Mouse (Mus musculus) embryonic facial prominence, embryonic 10.5 days (tissue): Measurements from ENCODE around the gene Vps18. TPM values are rescaled to one million over a fixed set of nuclear protein-coding genes. Genes with fewer than 3 reads are reported as not detected.

Source experiments
- DNase-seq: peaks from one replicate; pipeline ENCODE4 v3.0.0-alpha.2; 2017; ENCODE audit warnings: low spot score
- H3K27ac ChIP-seq: fragments of 300-500 bp; sonication (generic); replicated peaks from 2 replicates; pipeline ENCODE4 v1.5.1; 2016; ENCODE audit warnings: mild to moderate bottlenecking
- H3K27me3 ChIP-seq: fragments of 300-500 bp; sonication (generic); replicated peaks from 2 replicates; pipeline ENCODE4 v1.6.1; 2016; ENCODE audit warnings: low read depth, mild to moderate bottlenecking; ENCODE audit not compliant: poor library complexity, severe bottlenecking
- H3K36me3 ChIP-seq: fragments of 300-500 bp; sonication (generic); replicated peaks from 2 replicates; pipeline ENCODE4 v1.6.1; 2016; ENCODE audit warnings: mild to moderate bottlenecking, moderate library complexity
- H3K4me1 ChIP-seq: fragments of 300-500 bp; sonication (generic); 2 replicates; pipeline ENCODE4 v1.6.1; 2016
- H3K4me3 ChIP-seq: fragments of 300-500 bp; sonication (generic); 2 replicates; pipeline ENCODE4 v1.5.1; 2016; ENCODE audit warnings: mild to moderate bottlenecking, moderate library complexity
- H3K9me3 ChIP-seq: fragments of 300-500 bp; sonication (generic); 2 replicates; pipeline ENCODE4 v1.6.1; 2016; ENCODE audit warnings: mild to moderate bottlenecking
- WGBS: fragments of 180-500 bp; shearing (Covaris S2); methylation state at CpG from one replicate; pipeline ENCODE4 v1.1.7; 2016; 5-methylcytosine and 5-hydroxymethylcytosine counted together
- polyA plus RNA-seq: library from polyadenylated mRNA; unstranded; fragments of >200 nt; fragmentation: Nextera tagmentation; extraction: Ambion mirVana; gene quantifications from 2 replicates; pipeline ENCODE4 v1.2.1, GENCODE M21; 2016

The Vps18 gene
- polyA plus RNA-seq, 1 experiment from 2014 or later, result 23.1 TPM

DNA sequence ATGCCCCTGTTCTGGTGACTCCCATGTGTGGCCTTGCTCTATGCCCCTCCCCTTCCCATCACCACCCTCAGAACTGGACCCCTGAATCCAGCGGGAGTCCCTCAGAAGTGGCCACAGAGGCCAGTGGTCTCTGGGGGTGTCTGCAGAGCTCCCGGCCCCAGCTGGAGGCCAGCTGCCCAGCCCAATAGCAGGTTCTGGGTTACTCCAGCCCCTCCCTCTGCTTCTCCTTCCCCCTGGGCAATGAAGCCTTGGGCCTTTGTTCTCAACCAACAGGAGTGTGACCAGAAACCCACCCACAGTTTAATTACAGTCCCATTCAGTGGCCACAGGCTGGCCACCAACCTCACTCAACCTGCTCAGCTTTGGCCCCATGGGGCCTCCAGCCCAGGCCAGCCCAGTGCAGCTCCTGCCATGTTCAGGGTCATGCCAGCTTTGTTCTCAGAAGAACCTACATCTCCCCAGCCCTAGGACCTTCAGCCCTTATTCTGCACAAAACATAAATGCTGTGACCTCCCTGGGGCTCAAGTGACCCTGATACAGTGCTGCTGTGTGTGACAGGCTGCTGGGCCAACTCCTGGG is 23.9 kb downstream of the Vps18 start:
- peak overlapping the region; percentile 55; the same call in 1 of the 2 replicates for H3K27ac ChIP-seq
- no peak overlapping the region for H3K4me3 ChIP-seq
- H3K27me3 ChIP-seq, result peaks cover 51% of the 10 kb centered on the region
- H3K36me3 ChIP-seq, result no peaks in the 10 kb centered on the region
- no peak for DNase-seq
- peaks cover 48% of the 10 kb centered on the region for H3K4me1 ChIP-seq
- H3K9me3 ChIP-seq, result peaks cover 3% of the 10 kb centered on the region; the same call in 1 of the 2 replicates
- WGBS, result 50% methylated on average over 2 of the region's 2 CpGs

DNA sequence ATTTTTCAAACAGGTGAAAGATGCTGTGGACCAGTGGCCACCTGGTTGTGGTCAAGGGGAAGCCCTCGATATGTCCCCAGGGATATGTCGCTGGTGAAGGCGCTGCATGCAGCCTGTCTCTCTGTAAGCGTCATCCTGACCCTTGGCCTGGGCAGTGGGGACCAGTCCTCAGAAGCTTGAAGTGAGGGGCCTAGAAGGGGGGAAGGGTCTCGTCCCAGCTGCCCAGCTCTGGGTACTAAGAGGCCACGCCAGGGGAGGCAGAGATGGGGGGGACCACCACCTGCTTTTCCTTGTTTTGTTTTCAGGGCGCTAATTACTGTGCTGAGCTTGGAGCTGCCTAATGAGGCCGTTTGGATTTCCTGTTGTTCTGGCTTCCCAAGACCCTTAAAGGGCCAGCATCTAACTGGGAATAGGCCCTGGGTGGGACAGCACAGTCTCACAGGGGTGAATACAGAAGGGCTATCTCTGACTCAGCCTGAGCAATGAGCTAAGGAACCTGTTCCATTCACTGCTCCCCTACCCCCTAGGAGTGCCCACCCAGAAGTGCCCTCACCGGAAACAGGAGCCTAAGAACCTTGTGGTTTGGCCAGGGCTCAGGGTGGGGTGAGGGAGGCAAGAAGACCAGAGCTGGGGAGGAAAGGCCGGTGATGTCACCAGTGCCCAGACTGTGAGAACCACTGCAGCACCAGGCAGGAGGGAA is 25.4 kb downstream of the Vps18 start:
- Histone ChIP-seq H3K27me3 (peaks cover 66% of the 10 kb centered on the region), H3K4me1 (peaks cover 53% of the 10 kb centered on the region), H3K9me3 (peaks cover 3% of the 10 kb centered on the region; the same call in 1 of the 2 replicates), H3K4me3 (no peak overlapping the region; the same call in 1 of the 2 replicates), H3K27ac (0 out of 2 replicates have a peak overlapping the region, but pooled peaks have one; percentile 36), H3K36me3 (no peaks in the 10 kb centered on the region)
- WGBS, result 20% methylated on average over 10 of the region's 10 CpGs
- DNase-seq, result no peak

- Histone ChIP-seq H3K9me3 (peaks cover 3% of the 10 kb centered on the region; the same call in 1 of the 2 replicates), H3K4me3 (no peak overlapping the region), H3K27me3 (peaks cover 75% of the 10 kb centered on the region), H3K27ac (no peak overlapping the region; the same call in 1 of the 2 replicates), H3K36me3 (no peaks in the 10 kb centered on the region), H3K4me1 (peaks cover 53% of the 10 kb centered on the region)
- DNase-seq, result no peak
- 67% methylated on average over 12 of the region's 12 CpGs for WGBS
Measured at GRCm38 (mm10) chr2:119314742-119315310, 26.3 kb downstream of the Vps18 start.

DNA sequence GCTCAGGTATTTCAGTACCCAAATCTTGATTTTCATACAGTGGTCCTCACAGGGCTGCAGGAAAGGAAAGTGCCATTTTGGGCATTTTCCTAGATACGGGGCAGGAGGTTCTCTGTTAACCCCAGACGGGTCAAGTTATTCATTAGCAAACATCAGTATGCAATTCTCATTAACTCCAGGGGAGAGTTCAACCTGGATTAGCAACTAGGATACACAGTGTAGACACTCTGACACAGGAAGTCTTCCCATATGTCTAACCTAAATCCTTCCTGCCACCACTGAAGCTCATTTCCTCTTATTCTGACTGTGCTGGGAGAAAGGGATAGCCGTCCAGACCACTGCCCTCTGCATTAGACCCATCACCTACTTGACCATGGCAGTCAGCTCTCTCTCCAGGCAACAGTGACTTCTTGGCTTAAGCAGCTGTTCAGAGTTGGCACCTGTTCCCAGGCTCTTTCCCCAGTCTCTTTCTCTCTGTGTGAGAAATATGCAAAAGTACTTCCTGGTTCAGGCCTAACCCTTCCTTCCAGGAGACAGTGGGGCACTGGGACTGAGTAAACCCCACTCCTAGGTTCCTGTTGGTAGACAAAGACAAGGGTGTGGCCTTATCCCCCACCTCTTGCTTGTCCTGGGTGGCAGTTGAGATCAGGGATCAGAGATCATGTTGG is 29.6 kb downstream of the Vps18 start:
- peaks cover 95% of the 10 kb centered on the region for H3K27me3 ChIP-seq
- no peak for DNase-seq
- no peak overlapping the region for H3K27ac ChIP-seq
- no peak overlapping the region for H3K4me3 ChIP-seq
- peaks cover 46% of the 10 kb centered on the region for H3K4me1 ChIP-seq
- peaks cover 3% of the 10 kb centered on the region; the same call in 1 of the 2 replicates for H3K9me3 ChIP-seq
- H3K36me3 ChIP-seq, result no peaks in the 10 kb centered on the region
- 67% methylated on average over 3 of the region's 3 CpGs for WGBS

DNA sequence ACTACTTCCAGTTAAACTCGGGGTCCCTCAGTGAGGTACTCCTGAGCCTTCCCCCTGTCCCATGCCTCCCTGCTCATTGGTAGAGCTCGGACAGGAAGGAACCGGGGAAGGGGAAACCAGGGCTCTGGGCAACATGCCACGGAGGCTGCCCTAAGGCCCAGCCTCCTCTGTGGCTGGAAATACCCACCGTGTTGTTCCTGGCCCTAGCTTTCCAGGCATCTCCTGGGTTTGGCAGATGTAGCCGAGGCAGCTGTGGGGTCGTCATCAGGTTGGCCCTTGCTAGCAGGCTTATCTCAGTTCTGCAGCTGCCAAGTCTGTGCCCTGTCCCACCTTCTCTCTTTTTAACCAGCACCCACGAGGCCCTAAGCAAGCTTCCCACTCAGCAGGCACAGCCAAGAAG is 32.0 kb downstream of the Vps18 start:
- 69% methylated on average over 8 of the region's 8 CpGs for WGBS
- Histone ChIP-seq H3K27ac (no peak overlapping the region), H3K36me3 (no peaks in the 10 kb centered on the region), H3K9me3 (peaks cover 3% of the 10 kb centered on the region; the same call in 1 of the 2 replicates), H3K4me1 (peaks cover 48% of the 10 kb centered on the region), H3K27me3 (peaks cover 98% of the 10 kb centered on the region), H3K4me3 (no peak overlapping the region)
- no peak for DNase-seq

- Histone ChIP-seq H3K9me3 (no peaks in the 10 kb centered on the region), H3K27me3 (peaks cover 100% of the 10 kb centered on the region), H3K4me3 (peak overlapping the region; percentile 53), H3K27ac (peak overlapping the region; percentile 71), H3K4me1 (peaks cover 62% of the 10 kb centered on the region), H3K36me3 (no peaks in the 10 kb centered on the region)
- 2% methylated on average over 48 of the region's 48 CpGs for WGBS
- DNase-seq, result peak; percentile 68
Measured at GRCm38 (mm10) chr2:119321771-119322586, 33.4 kb downstream of the Vps18 start.

GRCm38 (mm10) chr2:119322587-119323300 is 34.2 kb downstream of the Vps18 start:
- Histone ChIP-seq H3K36me3 (no peaks in the 10 kb centered on the region), H3K4me3 (peak overlapping the region; percentile 53), H3K27me3 (peaks cover 100% of the 10 kb centered on the region), H3K4me1 (peaks cover 67% of the 10 kb centered on the region), H3K27ac (peak overlapping the region; percentile 71), H3K9me3 (no peaks in the 10 kb centered on the region)
- peak; percentile 80 for DNase-seq
- WGBS, result 2% methylated on average over 39 of the region's 39 CpGs

- no peak overlapping the region; the same call in 1 of the 2 replicates for H3K27ac ChIP-seq
- DNase-seq, result peak; percentile 46
- peaks cover 61% of the 10 kb centered on the region for H3K4me1 ChIP-seq
- peak overlapping the region; percentile 61 for H3K4me3 ChIP-seq
- no peaks in the 10 kb centered on the region for H3K36me3 ChIP-seq
- WGBS, result 2% methylated on average over 32 of the region's 32 CpGs
- H3K27me3 ChIP-seq, result peaks cover 100% of the 10 kb centered on the region
- H3K9me3 ChIP-seq, result no peaks in the 10 kb centered on the region
Measured at GRCm38 (mm10) chr2:119323866-119324575, 35.5 kb downstream of the Vps18 start.

DNA sequence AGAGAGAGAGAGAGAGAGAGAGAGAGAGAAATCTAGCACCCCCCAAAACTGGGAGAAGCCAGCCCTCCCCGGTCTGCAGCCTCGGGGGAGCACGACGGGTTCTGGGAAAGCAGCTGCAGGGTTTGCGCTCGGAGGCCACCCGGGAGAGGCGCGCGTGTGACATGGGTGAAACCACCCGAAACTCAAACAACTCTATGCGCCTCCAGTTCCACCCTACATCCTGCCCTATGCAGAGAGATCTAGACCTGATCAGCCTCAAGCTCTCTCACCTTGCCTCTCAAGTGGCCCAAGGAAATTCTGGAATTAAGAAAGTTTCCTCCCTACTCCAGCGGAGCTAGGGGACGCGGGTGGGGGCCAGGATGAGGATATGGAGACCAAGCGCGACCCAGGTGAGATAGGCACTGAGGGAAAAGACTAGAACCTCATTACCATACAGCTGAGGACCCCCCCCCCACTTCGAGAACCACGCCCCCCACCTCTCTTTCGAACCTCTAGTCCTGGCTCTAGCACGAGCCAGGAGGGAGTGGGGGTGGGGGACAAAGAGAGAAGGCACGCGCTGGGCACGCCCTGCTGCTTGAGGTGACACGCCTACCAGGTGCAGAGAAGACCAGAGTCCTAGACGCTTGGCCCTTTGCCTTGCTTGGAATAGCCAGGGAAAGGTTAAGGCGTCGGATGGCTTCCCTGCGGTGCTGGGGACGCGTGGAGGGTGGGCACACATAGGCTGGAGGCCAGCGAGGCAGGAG is 36.2 kb downstream of the Vps18 start:
- Histone ChIP-seq H3K4me1 (peaks cover 61% of the 10 kb centered on the region), H3K4me3 (peak overlapping the region; percentile 61), H3K27me3 (peaks cover 100% of the 10 kb centered on the region), H3K36me3 (no peaks in the 10 kb centered on the region), H3K27ac (no peak overlapping the region; the same call in 1 of the 2 replicates), H3K9me3 (no peaks in the 10 kb centered on the region)
- WGBS, result 2% methylated on average over 32 of the region's 32 CpGs
- DNase-seq, result no peak

DNA sequence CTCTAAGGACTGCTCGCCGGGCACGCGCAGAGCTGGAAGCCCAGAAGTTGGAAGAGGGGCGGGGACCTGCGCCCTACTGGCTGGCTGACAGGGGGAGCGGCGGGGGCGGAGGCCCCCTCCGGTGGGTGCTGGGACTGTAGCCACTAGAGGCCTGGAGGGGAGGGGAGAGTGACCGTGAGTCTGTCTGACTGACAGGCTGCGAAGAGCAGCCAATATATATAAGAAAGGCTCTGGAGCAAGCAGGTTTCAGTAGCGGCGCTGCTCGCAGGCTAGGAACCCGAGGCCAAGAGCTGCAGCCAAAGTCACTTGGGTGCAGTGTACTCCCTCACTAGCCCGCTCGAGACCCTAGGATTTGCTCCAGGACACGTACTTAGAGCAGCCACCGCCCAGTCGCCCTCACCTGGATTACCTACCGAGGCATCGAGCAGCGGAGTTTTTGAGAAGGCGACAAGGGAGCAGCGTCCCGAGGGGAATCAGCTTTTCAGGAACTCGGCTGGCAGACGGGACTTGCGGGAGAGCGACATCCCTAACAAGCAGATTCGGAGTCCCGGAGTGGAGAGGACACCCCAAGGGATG is 37.1 kb downstream of the Vps18 start, which contains the start of gene Dll4:
Dll4 (plus strand) TSS at position 217 of the 576 bp plus-strand sequence.
- H3K4me1 ChIP-seq, result peaks cover 61% of the 10 kb centered on the region
- no peaks in the 10 kb centered on the region for H3K9me3 ChIP-seq
- 0 out of 2 replicates have a peak within 1 kb of the TSS, but pooled peaks have one; percentile 41 for H3K27ac ChIP-seq
- H3K4me3 ChIP-seq, result peak within 1 kb of the TSS; percentile 61
- no peaks in the 10 kb centered on the region for H3K36me3 ChIP-seq
- WGBS, result under 1% methylated on average over 33 of the region's 33 CpGs
- DNase-seq, result peak; percentile 69
- peaks cover 100% of the 10 kb centered on the region for H3K27me3 ChIP-seq
